Mouse (Mus musculus) CH12F3 (cell line): Measurements from ENCODE around the gene Ypel3.

Experiments
- in situ Hi-C: fragments of 300-500 bp; cut with MboI; formaldehyde crosslinking; loops from 2 replicates; pipeline ENCODE4 v1.14.3; 2020; ENCODE audit warnings: low sequenced_read_pairs

The Ypel3 gene

GRCm38 (mm10) chr7:126807405-126807804, 30.6 kb downstream of the Ypel3 start:
- in situ Hi-C loops, result no loop called here

- in situ Hi-C loops, result no loop called here
These were observed 32.1 kb downstream of the Ypel3 start for GRCm38 (mm10) chr7:126808703-126809455.

- in situ Hi-C loops, result no loop called here
These were observed 33.1 kb downstream of the Ypel3 start for GRCm38 (mm10) chr7:126809723-126810369.

GRCm38 (mm10) chr7:126815726-126816222, 39.0 kb downstream of the Ypel3 start:
- in situ Hi-C loops, result no loop called here

- in situ Hi-C loops, result no loop called here
These were observed 39.7 kb downstream of the Ypel3 start for GRCm38 (mm10) chr7:126816494-126816893.

GRCm38 (mm10) chr7:126817595-126817994, 40.8 kb downstream of the Ypel3 start:
- in situ Hi-C loops, result no loop called here

GRCm38 (mm10) chr7:126818818-126819217, 42.1 kb downstream of the Ypel3 start:
- in situ Hi-C loops, result no loop called here

- in situ Hi-C loops, result no loop called here
These were observed 45.2 kb downstream of the Ypel3 start for GRCm38 (mm10) chr7:126821835-126822511.

GRCm38 (mm10) chr7:126822741-126823140, 46.0 kb downstream of the Ypel3 start:
- in situ Hi-C loops, result no loop called here

- in situ Hi-C loops, result no loop called here
These were observed 46.5 kb downstream of the Ypel3 start for GRCm38 (mm10) chr7:126823202-126823711.

GRCm38 (mm10) chr7:126823940-126824339, 47.2 kb downstream of the Ypel3 start:
- in situ Hi-C loops, result no loop called here

- in situ Hi-C loops, result no loop called here
These were observed 48.6 kb downstream of the Ypel3 start for GRCm38 (mm10) chr7:126825403-126825802.

GRCm38 (mm10) chr7:126825952-126826351, 49.2 kb downstream of the Ypel3 start:
- in situ Hi-C loops, result no loop called here
